Mouse (Mus musculus): ENCODE measurements around the gene Smco1.
A peak's percentile ranks its signal among the peaks of the same experiment; 100 is the strongest.
"Not testable (repeated sequence)": the region's sequence is repeated elsewhere in the genome, so short reads cannot be mapped to it uniquely, and the experiment has no call there.

Smco1 gene

GRCm38 (mm10) chr16:32271291-32271690 lies at the start of gene Smco1:
Smco1 (plus strand) TSS chr16:32271468.
- no peak for DNase-seq (ENCODE audit: low spot score)

GRCm38 (mm10) chr16:32221803-32222202 lies 49.5 kb upstream of the Smco1 start:
- DNase-seq (ENCODE audit: low spot score) = no peak

GRCm38 (mm10) chr16:32222399-32222798 lies 48.9 kb upstream of the Smco1 start:
- DNase-seq (ENCODE audit: low spot score) = no peak

- DNase-seq (ENCODE audit: low spot score) = not testable (repeated sequence)
Observed at GRCm38 (mm10) chr16:32232050-32232449, 39.2 kb upstream of the Smco1 start.

GRCm38 (mm10) chr16:32237930-32238680 lies 33.2 kb upstream of the Smco1 start:
- DNase-seq (ENCODE audit: low spot score) = no peak

GRCm38 (mm10) chr16:32239428-32240312 lies 31.6 kb upstream of the Smco1 start:
- no peak for DNase-seq (ENCODE audit: low spot score)

- DNase-seq (ENCODE audit: low spot score) = no peak
Observed at GRCm38 (mm10) chr16:32243901-32244300, 27.4 kb upstream of the Smco1 start.

GRCm38 (mm10) chr16:32246351-32246791 lies 24.9 kb upstream of the Smco1 start:
- peak; percentile 24 for DNase-seq (ENCODE audit: low spot score)

GRCm38 (mm10) chr16:32246952-32247370 lies 24.3 kb upstream of the Smco1 start, which contains the start of the genes Fbxo45 and Wdr53:
Fbxo45 (minus strand) TSS chr16:32247158.
Wdr53 (plus strand) TSS chr16:32247227.
- DNase-seq (ENCODE audit: low spot score) = peak; percentile 97

- DNase-seq (ENCODE audit: low spot score) = not testable (repeated sequence)
Observed at GRCm38 (mm10) chr16:32264225-32264624, 7.0 kb upstream of the Smco1 start.

- DNase-seq (ENCODE audit: low spot score) = no peak
Observed at GRCm38 (mm10) chr16:32273338-32273737, 2.1 kb downstream of the Smco1 start.

- no peak for DNase-seq (ENCODE audit: low spot score)
Observed at GRCm38 (mm10) chr16:32275041-32275440, 3.8 kb downstream of the Smco1 start.

- no peak for DNase-seq (ENCODE audit: low spot score)
Observed at GRCm38 (mm10) chr16:32275830-32276229, 4.6 kb downstream of the Smco1 start.

GRCm38 (mm10) chr16:32277308-32278256 lies 6.3 kb downstream of the Smco1 start, which contains the start of gene Rnf168:
Rnf168 (plus strand) TSS chr16:32277459.
- peak; percentile 77 for DNase-seq (ENCODE audit: low spot score)

- DNase-seq (ENCODE audit: low spot score) = no peak
Observed at GRCm38 (mm10) chr16:32278396-32278795, 7.1 kb downstream of the Smco1 start.

GRCm38 (mm10) chr16:32280211-32280610 lies 8.9 kb downstream of the Smco1 start:
- DNase-seq (ENCODE audit: low spot score) = no peak

GRCm38 (mm10) chr16:32282608-32283007 lies 11.3 kb downstream of the Smco1 start:
- DNase-seq (ENCODE audit: low spot score) = no peak

- DNase-seq (ENCODE audit: low spot score) = no peak
Observed at GRCm38 (mm10) chr16:32291821-32292220, 20.6 kb downstream of the Smco1 start.

GRCm38 (mm10) chr16:32299617-32300016 lies 28.3 kb downstream of the Smco1 start:
- not testable (repeated sequence) for DNase-seq (ENCODE audit: low spot score)

GRCm38 (mm10) chr16:32303046-32303445 lies 31.8 kb downstream of the Smco1 start:
- DNase-seq (ENCODE audit: low spot score) = no peak

GRCm38 (mm10) chr16:32303886-32304285 lies 32.6 kb downstream of the Smco1 start:
- DNase-seq (ENCODE audit: low spot score) = no peak
